Mouse (Mus musculus): ENCODE results near the gene Six2. TPM values are rescaled to one million over a fixed set of nuclear protein-coding genes. Genes with fewer than 3 reads are reported as not detected.
A peak's percentile ranks its signal among the peaks of the same experiment; 100 is the strongest.

Gene Six2
- 0.06 and 0.19 TPM in 2 replicates for polyA plus RNA-seq (2015; fragmentation: Nextera tagmentation; extraction: Ambion mirVana)

GRCm38 (mm10) chr17:85688236-85688910, at the start of gene Six2:
Gene Six2, minus strand, starts transcription at chr17:85688274.
- Histone ChIP-seq H3K4me2 (ENCODE audit: low read depth, low read length) (peak within 1 kb of the TSS; percentile 87), H3K4me3 (ENCODE audit: low read length) (peak within 1 kb of the TSS; percentile 51), H3K36me3 (ENCODE audit: control insufficient read depth, insufficient read depth, low read length) (no peaks in the 10 kb centered on the region), H3K9ac (ENCODE audit: low read length) (peak within 1 kb of the TSS; percentile 32; the same call in 1 of the 2 replicates), H3K9me3 (ENCODE audit: control insufficient read depth, low read length) (no peaks in the 10 kb centered on the region), H3K27ac (ENCODE audit: low read length) (no peak within 1 kb of the TSS), H3K4me1 (replicated peaks; ENCODE audit: control insufficient read depth, insufficient read depth, low read length) (peaks cover 19% of the 10 kb centered on the region), H3K27me3 (ENCODE audit: control insufficient read depth, insufficient read depth, low read depth, low read length) (peaks cover 96% of the 10 kb centered on the region)
- ATAC-seq (ENCODE audit: low read depth), result peak; percentile 91
- WGBS, result under 1% methylated on average over 54 of the region's 55 CpGs

DNA sequence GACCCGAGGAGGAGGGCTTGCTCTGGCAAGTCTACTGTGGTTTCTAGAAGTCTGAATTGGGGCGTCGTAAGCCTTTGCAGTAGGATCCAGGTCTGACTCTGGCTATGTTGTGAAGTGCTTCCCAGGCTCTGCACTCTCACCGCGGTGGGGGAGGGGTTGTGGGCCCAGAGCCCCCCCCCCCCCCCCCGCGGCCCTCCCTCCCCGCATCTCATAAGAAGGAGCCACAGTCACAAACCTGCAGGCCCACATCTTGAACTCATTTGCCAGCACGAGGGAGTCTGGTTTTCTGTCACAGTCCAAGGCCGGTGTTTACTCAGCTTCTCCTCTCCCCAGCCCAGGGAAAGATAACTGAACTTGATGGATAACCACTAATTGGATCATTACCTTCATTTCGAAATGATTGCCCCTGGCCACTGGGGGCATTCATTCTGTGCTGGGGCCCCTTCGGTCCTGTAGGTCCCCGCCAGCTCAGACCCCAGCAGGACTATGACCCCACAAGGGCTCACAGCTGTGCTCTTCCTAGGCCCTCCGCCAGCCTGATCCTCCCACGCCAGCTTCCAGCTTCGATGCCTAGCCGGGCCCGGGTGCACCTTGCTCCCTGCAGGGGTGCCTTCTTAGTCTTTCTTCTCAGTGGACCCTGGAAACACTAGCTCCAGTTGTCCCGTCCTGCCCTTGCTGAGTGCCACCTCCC, 49.2 kb upstream of the Six2 start:
- WGBS, result 27% methylated on average over 17 of the region's 19 CpGs
- H3K4me3 ChIP-seq (ENCODE audit: low read length), result no peak overlapping the region
- no peaks in the 10 kb centered on the region for H3K4me1 ChIP-seq (replicated peaks; ENCODE audit: control insufficient read depth, insufficient read depth, low read length)
- no peaks in the 10 kb centered on the region for H3K36me3 ChIP-seq (ENCODE audit: control insufficient read depth, insufficient read depth, low read length)
- no peaks in the 10 kb centered on the region for H3K27me3 ChIP-seq (ENCODE audit: control insufficient read depth, insufficient read depth, low read depth, low read length)
- no peak overlapping the region for H3K9ac ChIP-seq (ENCODE audit: low read length)
- no peak overlapping the region for H3K27ac ChIP-seq (ENCODE audit: low read length)
- H3K9me3 ChIP-seq (ENCODE audit: control insufficient read depth, low read length), result no peaks in the 10 kb centered on the region
- no peak for ATAC-seq (ENCODE audit: low read depth)
- H3K4me2 ChIP-seq (ENCODE audit: low read depth, low read length), result no peak overlapping the region

- Histone ChIP-seq H3K27ac (ENCODE audit: low read length) (no peak overlapping the region), H3K27me3 (ENCODE audit: control insufficient read depth, insufficient read depth, low read depth, low read length) (no peaks in the 10 kb centered on the region), H3K4me1 (replicated peaks; ENCODE audit: control insufficient read depth, insufficient read depth, low read length) (no peaks in the 10 kb centered on the region), H3K9ac (ENCODE audit: low read length) (no peak overlapping the region), H3K4me2 (ENCODE audit: low read depth, low read length) (no peak overlapping the region), H3K9me3 (ENCODE audit: control insufficient read depth, low read length) (no peaks in the 10 kb centered on the region), H3K36me3 (ENCODE audit: control insufficient read depth, insufficient read depth, low read length) (no peaks in the 10 kb centered on the region), H3K4me3 (ENCODE audit: low read length) (no peak overlapping the region)
- ATAC-seq (ENCODE audit: low read depth), result no peak
- 60% methylated on average over 5 of the region's 5 CpGs for WGBS
These were observed 43.3 kb upstream of the Six2 start for GRCm38 (mm10) chr17:85731329-85731728.

DNA sequence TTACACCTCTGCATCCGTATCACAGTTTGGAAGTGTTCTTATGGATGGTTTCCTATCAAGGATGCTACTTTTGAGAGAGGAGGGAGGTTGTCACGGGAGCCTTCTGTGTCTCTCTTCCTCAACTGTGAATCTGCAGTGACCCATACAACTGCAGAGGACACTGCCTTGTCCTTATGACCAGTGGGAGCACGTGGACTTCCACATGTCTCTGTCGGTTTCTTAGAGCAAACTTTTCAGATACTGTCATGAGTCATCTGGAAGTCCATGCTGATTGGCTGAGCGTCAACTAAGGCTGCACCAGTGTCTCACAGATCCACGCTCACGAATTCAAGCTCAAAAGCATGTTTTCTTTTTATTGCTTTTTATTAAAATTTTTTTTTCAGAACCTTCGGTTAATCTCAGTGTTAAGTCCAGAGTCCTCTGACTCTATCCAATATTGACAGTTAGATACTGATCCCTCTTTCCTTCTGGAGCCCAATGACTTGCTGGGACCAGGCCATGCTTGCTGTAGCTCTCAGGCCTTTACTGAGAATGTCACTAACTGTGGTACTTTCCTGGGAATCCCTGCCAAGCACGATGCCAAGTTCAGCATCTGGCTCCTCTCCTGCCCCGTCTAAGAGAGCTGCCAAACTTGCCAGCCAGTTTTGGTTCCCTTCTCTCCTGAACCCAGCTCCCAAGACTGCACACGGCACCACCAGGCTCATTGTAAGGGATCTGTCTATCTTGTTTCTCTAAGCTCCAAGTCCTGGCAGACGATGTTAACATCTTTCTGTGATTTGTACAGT, 42.3 kb upstream of the Six2 start:
- Histone ChIP-seq H3K36me3 (ENCODE audit: control insufficient read depth, insufficient read depth, low read length) (no peaks in the 10 kb centered on the region), H3K4me1 (replicated peaks; ENCODE audit: control insufficient read depth, insufficient read depth, low read length) (no peaks in the 10 kb centered on the region), H3K4me2 (ENCODE audit: low read depth, low read length) (no peak overlapping the region), H3K9ac (ENCODE audit: low read length) (no peak overlapping the region), H3K9me3 (ENCODE audit: control insufficient read depth, low read length) (no peaks in the 10 kb centered on the region), H3K27me3 (ENCODE audit: control insufficient read depth, insufficient read depth, low read depth, low read length) (no peaks in the 10 kb centered on the region), H3K27ac (ENCODE audit: low read length) (no peak overlapping the region), H3K4me3 (ENCODE audit: low read length) (no peak overlapping the region)
- 79% methylated on average over 12 of the region's 12 CpGs for WGBS
- ATAC-seq (ENCODE audit: low read depth), result no peak

- Histone ChIP-seq H3K9ac (ENCODE audit: low read length) (no peak overlapping the region), H3K36me3 (ENCODE audit: control insufficient read depth, insufficient read depth, low read length) (no peaks in the 10 kb centered on the region), H3K4me2 (ENCODE audit: low read depth, low read length) (no peak overlapping the region), H3K4me3 (ENCODE audit: low read length) (no peak overlapping the region), H3K27ac (ENCODE audit: low read length) (no peak overlapping the region), H3K9me3 (ENCODE audit: control insufficient read depth, low read length) (no peaks in the 10 kb centered on the region), H3K27me3 (ENCODE audit: control insufficient read depth, insufficient read depth, low read depth, low read length) (no peaks in the 10 kb centered on the region), H3K4me1 (replicated peaks; ENCODE audit: control insufficient read depth, insufficient read depth, low read length) (no peaks in the 10 kb centered on the region)
- WGBS, result 88% methylated on average over 5 of the region's 5 CpGs
- no peak for ATAC-seq (ENCODE audit: low read depth)
These were observed 40.1 kb upstream of the Six2 start for GRCm38 (mm10) chr17:85728071-85728718.

DNA sequence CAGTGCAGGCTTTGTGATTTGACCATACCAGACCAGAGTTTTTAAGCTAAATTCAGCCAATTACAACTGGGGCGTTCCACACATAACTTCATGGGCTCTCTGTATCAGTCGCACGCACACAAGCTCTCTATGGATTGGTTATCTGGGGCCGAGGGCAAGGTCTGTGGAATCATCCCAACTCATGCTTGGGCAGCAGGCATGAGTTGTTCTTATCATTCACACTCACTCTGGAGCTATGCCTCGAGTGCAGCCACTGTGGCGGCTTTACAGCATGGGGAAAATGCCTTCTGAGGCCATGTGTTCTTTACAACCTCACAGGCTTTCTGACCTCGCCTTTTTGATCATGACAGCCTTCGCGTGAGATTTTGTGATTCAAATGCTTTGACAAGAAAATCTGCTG, 37.9 kb upstream of the Six2 start:
- Histone ChIP-seq H3K4me1 (replicated peaks; ENCODE audit: control insufficient read depth, insufficient read depth, low read length) (no peaks in the 10 kb centered on the region), H3K27me3 (ENCODE audit: control insufficient read depth, insufficient read depth, low read depth, low read length) (no peaks in the 10 kb centered on the region), H3K9ac (ENCODE audit: low read length) (no peak overlapping the region), H3K9me3 (ENCODE audit: control insufficient read depth, low read length) (no peaks in the 10 kb centered on the region), H3K4me2 (ENCODE audit: low read depth, low read length) (no peak overlapping the region), H3K36me3 (ENCODE audit: control insufficient read depth, insufficient read depth, low read length) (no peaks in the 10 kb centered on the region), H3K4me3 (ENCODE audit: low read length) (no peak overlapping the region), H3K27ac (ENCODE audit: low read length) (no peak overlapping the region)
- WGBS, result 81% methylated on average over 9 of the region's 9 CpGs
- ATAC-seq (ENCODE audit: low read depth), result no peak

GRCm38 (mm10) chr17:85723166-85723565, 35.1 kb upstream of the Six2 start:
- no peak for ATAC-seq (ENCODE audit: low read depth)
- Histone ChIP-seq H3K9me3 (ENCODE audit: control insufficient read depth, low read length) (no peaks in the 10 kb centered on the region), H3K27me3 (ENCODE audit: control insufficient read depth, insufficient read depth, low read depth, low read length) (no peaks in the 10 kb centered on the region), H3K36me3 (ENCODE audit: control insufficient read depth, insufficient read depth, low read length) (no peaks in the 10 kb centered on the region), H3K4me1 (replicated peaks; ENCODE audit: control insufficient read depth, insufficient read depth, low read length) (no peaks in the 10 kb centered on the region), H3K27ac (ENCODE audit: low read length) (no peak overlapping the region), H3K9ac (ENCODE audit: low read length) (no peak overlapping the region), H3K4me3 (ENCODE audit: low read length) (no peak overlapping the region), H3K4me2 (ENCODE audit: low read depth, low read length) (no peak overlapping the region)
- 72% methylated on average over 5 of the region's 5 CpGs for WGBS

DNA sequence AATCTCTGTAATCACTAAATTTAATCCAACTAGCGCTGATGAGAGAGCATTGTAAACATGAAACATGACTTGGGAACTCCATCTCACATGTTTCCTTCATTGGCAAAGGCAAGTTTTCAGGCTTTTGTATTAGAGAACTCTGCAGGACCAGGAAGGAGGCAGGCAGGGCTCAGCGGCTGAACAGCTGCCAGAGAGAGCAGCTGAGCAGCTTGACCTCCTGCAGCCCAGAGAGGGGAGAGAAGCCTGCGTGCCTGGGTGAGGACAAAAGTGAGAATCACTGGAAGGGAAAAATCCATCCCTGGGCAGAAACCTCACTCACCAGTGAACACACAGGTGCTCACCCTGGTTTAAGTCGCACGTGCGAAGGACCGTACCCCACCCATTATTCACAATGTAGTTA, 29.2 kb upstream of the Six2 start:
- no peak overlapping the region for H3K4me2 ChIP-seq (ENCODE audit: low read depth, low read length)
- H3K27ac ChIP-seq (ENCODE audit: low read length), result no peak overlapping the region
- ATAC-seq (ENCODE audit: low read depth), result no peak
- no peak overlapping the region for H3K4me3 ChIP-seq (ENCODE audit: low read length)
- H3K27me3 ChIP-seq (ENCODE audit: control insufficient read depth, insufficient read depth, low read depth, low read length), result no peaks in the 10 kb centered on the region
- no peak overlapping the region for H3K9ac ChIP-seq (ENCODE audit: low read length)
- no peaks in the 10 kb centered on the region for H3K4me1 ChIP-seq (replicated peaks; ENCODE audit: control insufficient read depth, insufficient read depth, low read length)
- H3K36me3 ChIP-seq (ENCODE audit: control insufficient read depth, insufficient read depth, low read length), result no peaks in the 10 kb centered on the region
- 68% methylated on average over 7 of the region's 7 CpGs for WGBS
- H3K9me3 ChIP-seq (ENCODE audit: control insufficient read depth, low read length), result no peaks in the 10 kb centered on the region

DNA sequence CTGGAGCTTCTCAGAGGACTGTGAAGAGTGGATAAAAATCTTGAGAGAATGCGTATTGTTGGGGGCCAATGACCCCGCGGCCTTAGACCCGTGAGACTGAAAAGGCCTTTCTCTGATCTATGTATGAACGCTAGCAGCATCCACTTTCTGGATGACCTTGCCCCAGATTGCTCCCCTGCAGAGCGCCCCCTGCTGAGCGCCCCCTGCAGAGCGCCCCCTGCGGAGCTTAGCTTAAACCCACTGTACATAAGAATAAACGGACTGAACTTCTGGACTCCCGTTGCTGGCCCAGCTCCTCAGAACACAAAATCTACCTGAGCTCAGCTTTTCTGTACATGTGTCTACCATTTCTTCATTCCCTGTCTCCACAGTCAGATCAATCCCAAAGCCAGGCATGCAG, 27.7 kb upstream of the Six2 start:
- H3K27me3 ChIP-seq (ENCODE audit: control insufficient read depth, insufficient read depth, low read depth, low read length), result no peaks in the 10 kb centered on the region
- no peaks in the 10 kb centered on the region for H3K36me3 ChIP-seq (ENCODE audit: control insufficient read depth, insufficient read depth, low read length)
- WGBS, result 71% methylated on average over 11 of the region's 11 CpGs
- no peaks in the 10 kb centered on the region for H3K9me3 ChIP-seq (ENCODE audit: control insufficient read depth, low read length)
- H3K27ac ChIP-seq (ENCODE audit: low read length), result no peak overlapping the region
- no peaks in the 10 kb centered on the region for H3K4me1 ChIP-seq (replicated peaks; ENCODE audit: control insufficient read depth, insufficient read depth, low read length)
- H3K4me3 ChIP-seq (ENCODE audit: low read length), result no peak overlapping the region
- H3K4me2 ChIP-seq (ENCODE audit: low read depth, low read length), result no peak overlapping the region
- H3K9ac ChIP-seq (ENCODE audit: low read length), result no peak overlapping the region
- no peak for ATAC-seq (ENCODE audit: low read depth)

Data from lung, embryonic 16.5 days (tissue).